Mouse (Mus musculus): ENCODE data around the gene Ankle2. TPM values are rescaled to one million over a fixed set of nuclear protein-coding genes. Genes with fewer than 3 reads are reported as not detected.

Gene Ankle2
- 10 to 100 TPM; 20.9 to 21.2 TPM for total RNA-seq (2021)
- long read RNA-seq, experiment 1, full-length matches to known transcripts, result 18 of 26 reads
- long read RNA-seq, experiment 1, partial matches to known transcripts, result 7 of 26 reads
- long read RNA-seq, experiment 1, other reads (novel, unspliced or antisense), result 1 of 26 reads
- long read RNA-seq, experiment 2, full-length matches to known transcripts, result 31 of 32 reads
- long read RNA-seq, experiment 2, partial matches to known transcripts, result 0 of 32 reads
- long read RNA-seq, experiment 2, other reads (novel, unspliced or antisense), result 1 of 32 reads

- intact Hi-C loops (cut with DNase I; ENCODE audit: low total_unique reads), result no loop called here
- DNase-seq, result peak; percentile 92
Observed at GRCm38 (mm10) chr5:110230780-110231461, at the start of gene Ankle2. TSS of gene Ankle2 (plus strand) at chr5:110231004.

GRCm38 (mm10) chr5:110181716-110182115 is 49.1 kb upstream of the Ankle2 start:
- intact Hi-C loops (cut with DNase I; ENCODE audit: low total_unique reads), result no loop called here
- DNase-seq, result no peak

- DNase-seq, result no peak
- intact Hi-C loops (cut with DNase I; ENCODE audit: low total_unique reads), result no loop called here
Observed at GRCm38 (mm10) chr5:110203164-110203895, 27.5 kb upstream of the Ankle2 start.

- no peak for DNase-seq
- intact Hi-C loops (cut with DNase I; ENCODE audit: low total_unique reads), result no loop called here
Observed at GRCm38 (mm10) chr5:110204777-110205176, 26.0 kb upstream of the Ankle2 start.

GRCm38 (mm10) chr5:110211312-110211711 is 19.5 kb upstream of the Ankle2 start:
- intact Hi-C loops (cut with DNase I; ENCODE audit: low total_unique reads), result no loop called here
- no peak for DNase-seq

GRCm38 (mm10) chr5:110216780-110217179 is 14.0 kb upstream of the Ankle2 start:
- no peak for DNase-seq
- intact Hi-C loops (cut with DNase I; ENCODE audit: low total_unique reads), result no loop called here

GRCm38 (mm10) chr5:110220331-110220730 is 10.5 kb upstream of the Ankle2 start:
- no peak for DNase-seq
- intact Hi-C loops (cut with DNase I; ENCODE audit: low total_unique reads), result no loop called here

- no peak for DNase-seq
- intact Hi-C loops (cut with DNase I; ENCODE audit: low total_unique reads), result no loop called here
Observed at GRCm38 (mm10) chr5:110222757-110223156, 8.0 kb upstream of the Ankle2 start.

GRCm38 (mm10) chr5:110225056-110225455 is 5.7 kb upstream of the Ankle2 start:
- intact Hi-C loops (cut with DNase I; ENCODE audit: low total_unique reads), result no loop called here
- DNase-seq, result no peak

GRCm38 (mm10) chr5:110227336-110227883 is 3.4 kb upstream of the Ankle2 start:
- no peak for DNase-seq
- intact Hi-C loops (cut with DNase I; ENCODE audit: low total_unique reads), result no loop called here

GRCm38 (mm10) chr5:110230401-110230779 is 414 bp upstream of the Ankle2 start:
- no peak for DNase-seq
- intact Hi-C loops (cut with DNase I; ENCODE audit: low total_unique reads), result no loop called here

- intact Hi-C loops (cut with DNase I; ENCODE audit: low total_unique reads), result no loop called here
- DNase-seq, result no peak
Observed at GRCm38 (mm10) chr5:110231638-110232037, 834 bp downstream of the Ankle2 start.

GRCm38 (mm10) chr5:110232346-110232745 is 1.5 kb downstream of the Ankle2 start:
- DNase-seq, result no peak
- intact Hi-C loops (cut with DNase I; ENCODE audit: low total_unique reads), result no loop called here

- intact Hi-C loops (cut with DNase I; ENCODE audit: low total_unique reads), result no loop called here
- DNase-seq, result no peak
Observed at GRCm38 (mm10) chr5:110244091-110244490, 13.3 kb downstream of the Ankle2 start.

- intact Hi-C loops (cut with DNase I; ENCODE audit: low total_unique reads), result no loop called here
- no peak for DNase-seq
Observed at GRCm38 (mm10) chr5:110266941-110267340, 36.1 kb downstream of the Ankle2 start.

- DNase-seq, result peak; percentile 95
Observed at GRCm38 (mm10) chr5:110269141-110270101, 38.6 kb downstream of the Ankle2 start, which contains the start of gene Pgam5. TSS of gene Pgam5 (minus strand) at chr5:110269913.

GRCm38 (mm10) chr5:110270242-110270641 is 39.4 kb downstream of the Ankle2 start:
- intact Hi-C loops (cut with DNase I; ENCODE audit: low total_unique reads), result no loop called here
- DNase-seq, result no peak

More at GRCm38 (mm10) chr5:110269141-110270101, 38.6 kb downstream of the Ankle2 start, which contains the start of gene Pgam5:
- intact Hi-C loops (cut with DNase I; ENCODE audit: low total_unique reads), result no loop called here

- intact Hi-C loops (cut with DNase I; ENCODE audit: low total_unique reads), result no loop called here
- DNase-seq, result no peak
Observed at GRCm38 (mm10) chr5:110274147-110274546, 43.3 kb downstream of the Ankle2 start.

GRCm38 (mm10) chr5:110274846-110275245 is 44.0 kb downstream of the Ankle2 start:
- DNase-seq, result no peak
- intact Hi-C loops (cut with DNase I; ENCODE audit: low total_unique reads), result no loop called here

Data from gastrocnemius, postnatal 14 days (tissue).